Mouse (Mus musculus) kidney, embryonic 16.5 days (tissue): ENCODE measurements around the gene Ptger4. TPM values are rescaled to one million over a fixed set of nuclear protein-coding genes. Genes with fewer than 3 reads are reported as not detected.

Source experiments
- ATAC-seq: fragments of 200-750 bp; cut with Nextera tagmentation; 2 replicates; pipeline ENCODE4 v1.8.0; 2017; ENCODE audit warnings: moderate TSS enrichment; ENCODE audit not compliant: low FRiP score, low TSS enrichment
- H3K27ac ChIP-seq: fragments of 300-500 bp; sonication (generic); 2 replicates; pipeline ENCODE4 v1.5.1; 2014; ENCODE audit warnings: low read length
- H3K27me3 ChIP-seq: fragments of 300-500 bp; sonication (generic); 2 replicates; pipeline ENCODE4 v1.6.1; 2014; ENCODE audit warnings: low read length, control low read depth, mixed read lengths; ENCODE audit not compliant: insufficient read depth
- H3K36me3 ChIP-seq: fragments of 300-500 bp; sonication (generic); 2 replicates; pipeline ENCODE4 v1.6.1; 2014; ENCODE audit warnings: low read length, control low read depth, mixed read lengths; ENCODE audit not compliant: insufficient read depth
- H3K4me1 ChIP-seq: fragments of 300-500 bp; sonication (generic); 2 replicates; pipeline ENCODE4 v1.6.1; 2014; ENCODE audit warnings: low read length, control low read depth, mixed read lengths; ENCODE audit not compliant: insufficient read depth
- H3K4me2 ChIP-seq: fragments of 300-500 bp; sonication (generic); replicated peaks from 2 replicates; pipeline ENCODE4 v1.6.1; 2014; ENCODE audit warnings: low read depth, low read length
- H3K4me3 ChIP-seq: fragments of 300-500 bp; sonication (generic); 2 replicates; pipeline ENCODE4 v1.5.1; 2014; ENCODE audit warnings: mild to moderate bottlenecking, low read length
- H3K9ac ChIP-seq: fragments of 300-500 bp; sonication (generic); replicated peaks from 2 replicates; pipeline ENCODE4 v1.6.1; 2014; ENCODE audit warnings: low read length
- H3K9me3 ChIP-seq: fragments of 300-500 bp; sonication (generic); 2 replicates; pipeline ENCODE4 v1.6.1; 2016; ENCODE audit warnings: low read length, control low read depth
- WGBS: fragments of 180-500 bp; shearing (Covaris S2); extraction: QIAGEN DNeasy Blood & Tissue Kit; methylation state at CpG from one replicate; pipeline ENCODE4 v1.1.7; 2014; 5-methylcytosine and 5-hydroxymethylcytosine counted together
- polyA plus RNA-seq: library from polyadenylated mRNA; unstranded; fragments of >200 nt; fragmentation: Nextera tagmentation; extraction: Ambion mirVana; gene quantifications from 2 replicates; pipeline ENCODE4 v1.2.1, GENCODE M21; 2015

Ptger4 gene
- polyA plus RNA-seq, 1 experiment from 2014 or later: 5.4 TPM

DNA sequence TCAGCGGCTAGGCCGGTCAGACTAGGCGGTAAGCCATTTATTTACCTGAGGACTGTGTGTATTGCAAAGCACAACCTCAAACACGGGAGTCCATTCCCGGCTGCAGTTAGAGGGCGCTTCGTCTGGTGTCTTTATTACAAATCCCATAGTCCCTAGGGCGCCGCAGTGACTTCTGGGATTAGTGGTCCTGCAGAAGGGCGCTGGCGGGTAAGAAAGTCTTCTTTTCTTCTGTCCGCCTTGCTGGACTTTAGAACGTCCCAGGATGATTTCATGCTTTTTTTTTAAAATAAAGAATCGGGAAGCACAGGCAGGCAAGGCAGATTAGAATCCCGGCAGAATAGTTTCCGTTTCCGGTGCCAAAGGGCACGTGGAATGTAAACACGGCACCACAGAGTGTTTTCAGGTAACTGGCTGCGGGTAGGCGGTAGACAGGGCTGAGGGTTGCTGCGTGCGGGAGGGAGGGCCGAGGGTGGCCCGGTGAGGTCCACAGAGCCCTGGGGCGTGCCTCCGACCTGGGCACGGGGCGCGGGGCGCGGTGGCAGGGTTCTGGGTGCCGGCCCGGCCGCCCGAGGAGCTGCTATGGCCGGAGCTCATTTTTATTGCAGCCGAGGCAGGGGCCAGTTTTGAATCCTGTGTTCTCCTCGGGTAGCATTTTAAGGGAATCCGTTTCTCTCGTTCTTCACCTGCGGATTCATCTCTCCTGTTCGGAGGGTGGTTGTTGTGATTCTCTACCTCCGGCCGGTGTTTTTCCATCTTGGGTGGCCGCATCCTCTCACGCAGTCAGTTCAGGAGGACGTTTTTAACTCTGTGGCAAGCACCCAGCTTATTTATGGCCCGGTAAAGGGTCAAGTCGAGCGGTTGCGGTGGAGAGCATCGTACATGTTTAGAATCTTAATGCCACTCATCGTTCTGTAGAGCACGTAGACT, 58.4 kb downstream of the Ptger4 start, which contains the start of gene Ttc33:
TSS of gene Ttc33 (plus strand) at position 160 of the 927 bp plus-strand sequence.
- Histone ChIP-seq H3K4me2 (peak within 1 kb of the TSS; percentile 88), H3K27me3 (no peaks in the 10 kb centered on the region), H3K4me3 (peak within 1 kb of the TSS; percentile 75), H3K36me3 (peaks cover 7% of the 10 kb centered on the region; the same call in 1 of the 2 replicates), H3K27ac (peak within 1 kb of the TSS; percentile 96), H3K9ac (peak within 1 kb of the TSS; percentile 83), H3K4me1 (peaks cover 19% of the 10 kb centered on the region), H3K9me3 (no peaks in the 10 kb centered on the region)
- under 1% methylated on average over 55 of the region's 55 CpGs for WGBS
- ATAC-seq: peak; percentile 91

- ATAC-seq: peak; percentile 68
- peak overlapping the region; percentile 83 for H3K9ac ChIP-seq
- H3K36me3 ChIP-seq: peaks cover 6% of the 10 kb centered on the region; the same call in 1 of the 2 replicates
- peak overlapping the region; percentile 75 for H3K4me3 ChIP-seq
- peak overlapping the region; percentile 88 for H3K4me2 ChIP-seq
- H3K9me3 ChIP-seq: no peaks in the 10 kb centered on the region
- H3K27ac ChIP-seq: peak overlapping the region; percentile 96
- H3K4me1 ChIP-seq: peaks cover 19% of the 10 kb centered on the region
- no peaks in the 10 kb centered on the region for H3K27me3 ChIP-seq
- 35% methylated on average over 11 of the region's 11 CpGs for WGBS
Measured at GRCm38 (mm10) chr15:5184668-5185330, 59.2 kb downstream of the Ptger4 start.

GRCm38 (mm10) chr15:5173217-5173820, 70.7 kb downstream of the Ptger4 start:
- H3K9me3 ChIP-seq: no peaks in the 10 kb centered on the region
- H3K36me3 ChIP-seq: peaks cover 52% of the 10 kb centered on the region
- H3K4me2 ChIP-seq: no peak overlapping the region
- ATAC-seq: no peak
- H3K4me1 ChIP-seq: no peaks in the 10 kb centered on the region
- H3K9ac ChIP-seq: no peak overlapping the region
- H3K27me3 ChIP-seq: no peaks in the 10 kb centered on the region
- 90% methylated on average over 12 of the region's 12 CpGs for WGBS
- H3K27ac ChIP-seq: no peak overlapping the region
- H3K4me3 ChIP-seq: no peak overlapping the region

- H3K4me1 ChIP-seq: no peaks in the 10 kb centered on the region
- H3K9me3 ChIP-seq: no peaks in the 10 kb centered on the region
- H3K27me3 ChIP-seq: no peaks in the 10 kb centered on the region
- 76% methylated on average over 12 of the region's 12 CpGs for WGBS
- H3K4me3 ChIP-seq: no peak overlapping the region
- no peak overlapping the region for H3K4me2 ChIP-seq
- no peak overlapping the region for H3K9ac ChIP-seq
- ATAC-seq: no peak
- no peak overlapping the region for H3K27ac ChIP-seq
- H3K36me3 ChIP-seq: peaks cover 40% of the 10 kb centered on the region
Measured at GRCm38 (mm10) chr15:5165121-5165773, 78.7 kb downstream of the Ptger4 start.

DNA sequence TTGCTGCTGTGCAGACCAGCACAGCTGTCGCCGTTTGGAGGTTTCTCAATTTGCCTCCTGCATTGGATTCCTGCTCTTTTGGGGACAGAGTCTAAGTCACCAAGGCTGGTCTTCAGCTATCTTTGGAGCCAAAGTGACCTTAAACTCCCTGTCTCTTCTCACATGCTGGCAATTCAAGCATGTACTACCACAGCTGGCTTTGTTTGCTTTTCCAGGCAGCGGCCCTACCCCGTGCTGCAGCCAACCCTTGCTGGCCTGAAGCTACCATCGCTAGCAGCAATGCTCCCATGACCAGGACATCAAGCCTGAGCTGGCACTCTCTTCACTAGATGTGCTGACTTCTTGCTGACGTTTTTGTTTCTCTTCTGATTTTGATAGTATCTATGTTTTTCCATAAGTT, 85.2 kb downstream of the Ptger4 start:
- H3K4me3 ChIP-seq: no peak overlapping the region
- no peak overlapping the region for H3K4me2 ChIP-seq
- WGBS: 63% methylated on average over 6 of the region's 6 CpGs
- no peak overlapping the region for H3K9ac ChIP-seq
- no peaks in the 10 kb centered on the region for H3K27me3 ChIP-seq
- peaks cover 21% of the 10 kb centered on the region for H3K4me1 ChIP-seq
- ATAC-seq: 0 out of 2 replicates have a peak, but pooled peaks have one; percentile 36
- H3K36me3 ChIP-seq: peaks cover 9% of the 10 kb centered on the region
- H3K9me3 ChIP-seq: no peaks in the 10 kb centered on the region
- no peak overlapping the region for H3K27ac ChIP-seq

- no peak overlapping the region for H3K4me3 ChIP-seq
- WGBS: 68% methylated on average over 1 of the region's 1 CpGs
Measured at GRCm38 (mm10) chr15:5157386-5157785, 86.6 kb downstream of the Ptger4 start.

More at GRCm38 (mm10) chr15:5157386-5157785, 86.6 kb downstream of the Ptger4 start:
- H3K27ac ChIP-seq: no peak overlapping the region
- H3K4me1 ChIP-seq: peaks cover 21% of the 10 kb centered on the region
- 0 out of 2 replicates have a peak, but pooled peaks cover 4% of the 10 kb centered on the region for H3K36me3 ChIP-seq
- H3K4me2 ChIP-seq: no peak overlapping the region
- no peak overlapping the region for H3K9ac ChIP-seq
- no peak for ATAC-seq
- H3K9me3 ChIP-seq: no peaks in the 10 kb centered on the region
- H3K27me3 ChIP-seq: no peaks in the 10 kb centered on the region

Other genes starting within 250 kb of the Ptger4 start
- 0.11 and 0.18 TPM in 2 replicates for gene C7, start 180.4 kb downstream of the Ptger4 start, polyA plus RNA-seq
- gene Card6, start 135.6 kb downstream of the Ptger4 start, polyA plus RNA-seq: 1.3 and 2.6 TPM in 2 replicates
- 410 and 416 TPM in 2 replicates for gene Rpl37, start 127.5 kb downstream of the Ptger4 start, polyA plus RNA-seq
- 22.4 and 24.7 TPM in 2 replicates for gene Prkaa1, start 100.3 kb downstream of the Ptger4 start, polyA plus RNA-seq
- gene Ttc33, start 58.7 kb downstream of the Ptger4 start, polyA plus RNA-seq: 44.3 and 46.4 TPM in 2 replicates